Mouse (Mus musculus) spleen, postnatal 36 days (tissue): ENCODE results near the gene Filip1l.

Experiments used
- DNase-seq, 2 experiments: peaks; one replicate each; pipeline ENCODE4 v3.0.0; 2022; ENCODE audit warnings: low spot score in 2 of 2, mixed read lengths in 1 of 2

Gene Filip1l

DNA sequence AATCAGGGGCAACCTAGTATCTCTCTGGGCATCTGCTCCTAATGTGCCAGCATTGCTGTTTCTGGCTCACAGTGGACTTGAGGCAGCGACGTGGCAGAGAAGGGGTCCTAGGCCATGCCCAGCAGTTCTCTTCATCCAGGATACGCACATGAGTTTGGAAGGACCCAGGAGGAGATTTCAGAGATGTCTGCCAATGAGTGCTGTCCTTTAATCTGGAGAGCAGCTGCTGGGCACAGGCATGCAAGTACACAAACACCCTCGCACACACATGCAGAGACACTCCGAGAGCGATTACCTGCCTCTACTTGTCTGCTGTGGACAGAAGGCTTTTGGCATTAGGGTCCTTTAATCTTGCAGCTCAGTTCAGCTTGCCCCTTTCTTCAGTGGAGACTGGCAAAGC is at the start of gene Filip1l:
Gene Filip1l (plus strand): TSS at position 343 of the 400 bp plus-strand sequence.
- no peak for DNase-seq

DNA sequence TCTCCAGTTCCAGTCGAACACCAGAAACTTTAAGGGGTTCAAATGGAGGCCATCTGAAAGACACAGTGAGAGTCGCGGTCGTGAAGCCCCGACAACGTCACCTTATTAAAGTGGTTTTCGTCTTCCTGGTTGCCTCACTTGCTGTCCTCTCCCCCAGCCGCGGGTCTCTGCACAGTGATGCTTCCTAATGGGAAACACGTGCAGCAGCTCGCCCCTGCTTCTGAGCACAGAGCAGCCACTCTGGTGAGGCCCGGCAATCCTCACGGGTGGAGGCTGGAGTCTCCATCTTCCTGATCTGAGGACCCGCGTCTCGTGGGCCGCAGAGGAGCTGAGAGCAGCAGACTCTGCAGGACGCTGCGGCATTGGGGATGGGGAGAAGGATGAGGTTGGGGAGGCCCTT is 49.2 kb upstream of the Filip1l start:
- DNase-seq: no peak

- no peak for DNase-seq
Observed at GRCm38 (mm10) chr16:57305463-57305862, 47.4 kb upstream of the Filip1l start.

- DNase-seq: no peak
Observed at GRCm38 (mm10) chr16:57312130-57312529, 40.8 kb upstream of the Filip1l start.

DNA sequence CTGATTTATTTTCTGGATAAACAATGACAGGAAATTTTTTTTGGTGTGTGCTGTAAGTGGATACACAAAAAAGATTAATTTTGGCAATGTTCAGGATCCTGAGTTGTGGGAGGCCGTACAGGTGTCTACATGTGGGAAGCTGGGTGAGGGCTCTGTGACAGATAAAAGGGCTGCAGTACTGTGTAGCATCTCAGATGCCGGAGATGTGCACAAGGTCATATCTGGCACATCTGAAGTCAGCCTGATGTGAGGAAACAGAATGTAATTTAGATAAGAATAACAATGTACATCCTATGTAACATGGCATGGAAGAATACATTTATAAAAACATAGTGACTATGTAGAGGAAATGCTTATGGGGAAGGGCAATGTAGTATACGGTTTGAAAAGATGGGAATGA is 39.4 kb upstream of the Filip1l start:
- no peak for DNase-seq

GRCm38 (mm10) chr16:57314236-57314635 is 38.7 kb upstream of the Filip1l start:
- no peak for DNase-seq

DNA sequence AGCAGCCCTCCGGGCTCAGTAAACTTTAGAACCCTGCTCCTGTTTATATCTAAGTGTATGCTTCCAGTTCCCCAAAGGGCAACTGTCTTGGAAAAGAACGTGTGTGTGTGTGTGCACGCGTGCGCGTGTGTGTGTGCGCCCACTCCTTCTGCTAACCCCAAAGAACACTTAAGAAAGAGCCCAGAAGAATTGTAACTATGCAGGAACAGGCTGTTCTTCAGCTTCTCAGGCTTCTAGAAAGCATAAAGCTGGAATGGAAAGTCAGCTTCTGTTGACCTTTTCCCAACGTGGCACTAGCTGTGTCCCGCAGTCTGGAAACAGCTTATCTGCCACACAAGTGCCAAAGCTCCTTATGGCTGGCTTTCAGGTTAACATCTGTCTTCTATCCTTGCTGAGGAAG is 37.9 kb upstream of the Filip1l start:
- DNase-seq: no peak

- DNase-seq: no peak
Observed at GRCm38 (mm10) chr16:57317127-57317526, 35.8 kb upstream of the Filip1l start.

- no peak for DNase-seq
Observed at GRCm38 (mm10) chr16:57317882-57318636, 34.8 kb upstream of the Filip1l start.

DNA sequence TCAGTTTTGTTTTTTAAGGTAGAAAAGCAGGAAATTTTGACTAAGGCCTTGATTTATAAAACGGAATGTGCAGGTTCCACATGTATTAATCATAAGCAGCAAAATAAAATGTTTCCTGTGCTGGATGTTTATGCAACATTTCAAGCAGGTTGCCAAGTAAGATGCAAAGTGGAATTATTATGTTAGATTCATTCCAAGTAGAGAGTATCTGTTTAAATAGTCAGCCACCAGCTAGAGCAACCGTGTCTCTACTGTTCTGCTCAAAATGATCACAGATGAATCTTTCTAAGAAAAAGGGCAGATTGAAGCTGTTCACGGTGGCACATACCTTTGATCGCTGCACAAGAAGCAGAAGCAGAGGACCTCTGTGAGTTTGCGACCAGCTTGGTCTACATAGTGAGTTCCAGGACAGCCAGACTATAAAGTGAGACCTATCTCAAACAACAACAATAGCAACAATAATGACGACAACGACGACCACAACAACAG is 34.2 kb upstream of the Filip1l start:
- no peak for DNase-seq

DNA sequence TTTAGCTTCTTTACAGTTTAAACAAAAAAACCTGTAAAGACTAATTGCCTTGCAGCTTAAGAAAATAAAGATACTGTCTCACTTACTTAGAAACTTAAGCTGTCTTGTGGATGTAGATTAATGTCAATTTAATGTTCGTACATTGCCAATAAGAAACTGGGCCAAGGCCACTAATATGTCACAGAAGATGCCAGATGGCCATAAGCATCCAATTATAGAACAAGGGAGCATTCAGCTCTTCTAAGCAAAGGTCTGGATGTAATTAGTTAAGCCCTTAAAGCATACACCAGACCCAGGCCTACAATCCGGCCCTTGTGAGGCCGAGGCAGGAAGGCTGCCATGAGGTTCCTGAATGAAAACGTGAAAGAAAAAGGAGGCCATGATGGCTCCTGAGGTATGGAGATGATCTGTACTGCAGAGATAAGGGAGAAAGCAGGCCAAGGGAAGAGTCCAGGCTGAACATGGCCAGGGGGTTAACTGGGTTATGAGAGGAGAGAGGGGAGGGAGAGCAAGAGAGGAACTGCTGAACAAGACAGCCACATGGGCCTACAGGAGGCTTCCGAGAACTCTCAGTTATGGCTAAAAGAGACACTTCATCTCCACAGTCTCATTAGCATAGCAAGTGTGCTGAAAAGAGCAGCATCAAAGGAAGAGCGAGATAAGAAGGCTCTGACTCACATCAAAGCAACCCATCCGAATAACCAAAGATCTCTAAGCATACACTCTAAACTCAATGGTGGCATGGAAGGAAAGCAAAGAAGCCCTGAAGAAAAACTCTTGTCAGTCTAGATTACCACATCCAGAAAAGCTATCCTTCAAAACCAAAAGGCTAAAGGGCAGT is 33.4 kb upstream of the Filip1l start:
- DNase-seq: no peak

DNA sequence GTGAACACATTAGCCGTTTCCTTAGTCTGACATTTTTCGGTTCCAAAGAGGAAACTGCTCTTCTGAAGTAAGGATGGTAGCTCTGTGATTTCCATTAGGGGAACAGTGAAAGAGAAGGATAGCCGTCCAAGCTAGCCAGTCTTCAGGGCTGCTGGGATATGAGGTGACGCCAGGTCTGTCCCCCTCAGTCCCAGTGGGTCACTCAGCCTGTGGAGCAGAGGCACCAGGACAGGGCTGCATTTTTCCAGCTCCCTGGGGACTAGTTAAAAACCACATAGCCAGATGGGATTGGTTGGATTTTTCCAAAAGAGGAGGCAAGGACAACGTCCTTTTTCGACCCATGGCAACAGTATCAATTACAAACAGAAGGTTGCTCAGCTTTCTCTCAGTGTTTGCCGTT is 25.9 kb upstream of the Filip1l start:
- no peak for DNase-seq

GRCm38 (mm10) chr16:57329028-57329427 is 23.9 kb upstream of the Filip1l start:
- no peak for DNase-seq

DNA sequence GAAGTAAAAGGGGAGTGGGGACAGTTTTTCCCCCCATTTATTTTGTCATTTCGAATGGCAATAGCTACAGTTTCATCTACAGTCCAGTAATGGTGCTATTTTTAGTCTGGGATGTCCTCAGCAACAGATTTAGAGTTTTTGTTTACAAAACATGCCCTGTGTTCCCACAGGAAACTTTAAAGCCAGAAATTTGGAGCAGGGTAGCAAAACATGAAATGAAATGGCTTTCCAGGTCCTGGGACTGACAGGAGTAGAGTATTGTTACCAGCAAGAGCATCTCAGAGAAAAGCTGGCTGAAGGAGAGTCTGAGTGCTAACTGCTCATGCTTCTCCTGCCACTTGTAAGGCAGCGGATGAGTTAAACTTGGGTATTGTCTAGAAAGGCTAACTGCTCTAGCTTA is 22.8 kb upstream of the Filip1l start:
- DNase-seq: no peak

- no peak for DNase-seq
Observed at GRCm38 (mm10) chr16:57332301-57332700, 20.6 kb upstream of the Filip1l start.

DNA sequence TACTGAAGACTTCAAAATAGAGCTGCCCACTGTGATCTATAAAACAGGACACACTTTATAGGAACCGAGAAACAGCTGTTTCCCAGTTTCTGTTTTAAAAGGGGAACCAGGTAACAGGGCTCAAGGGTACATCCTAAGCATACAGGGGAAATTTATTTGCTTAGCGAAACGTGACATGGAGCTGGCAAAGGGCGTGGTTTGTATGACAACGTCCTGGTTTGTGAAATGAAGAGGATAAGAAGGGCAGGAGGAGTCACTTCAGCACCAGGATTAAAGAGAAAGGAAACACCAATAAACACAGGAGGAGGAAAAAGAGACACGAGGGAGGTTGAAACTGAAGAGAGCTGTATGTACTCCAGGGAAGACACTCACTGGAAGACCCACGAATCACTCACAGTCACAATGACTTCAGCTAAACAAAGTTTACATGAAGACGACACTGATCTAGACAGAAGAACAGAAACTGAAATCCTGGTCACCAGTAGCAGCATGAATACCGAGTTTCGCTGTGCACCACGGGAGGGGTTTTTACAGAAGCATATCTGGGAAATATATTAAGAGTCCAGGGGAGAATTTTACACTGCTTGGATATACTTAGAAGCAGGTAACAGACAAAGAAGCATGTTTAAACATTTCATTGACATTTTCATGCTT is 16.0 kb upstream of the Filip1l start:
- DNase-seq: peak; percentile 68 to 75

DNA sequence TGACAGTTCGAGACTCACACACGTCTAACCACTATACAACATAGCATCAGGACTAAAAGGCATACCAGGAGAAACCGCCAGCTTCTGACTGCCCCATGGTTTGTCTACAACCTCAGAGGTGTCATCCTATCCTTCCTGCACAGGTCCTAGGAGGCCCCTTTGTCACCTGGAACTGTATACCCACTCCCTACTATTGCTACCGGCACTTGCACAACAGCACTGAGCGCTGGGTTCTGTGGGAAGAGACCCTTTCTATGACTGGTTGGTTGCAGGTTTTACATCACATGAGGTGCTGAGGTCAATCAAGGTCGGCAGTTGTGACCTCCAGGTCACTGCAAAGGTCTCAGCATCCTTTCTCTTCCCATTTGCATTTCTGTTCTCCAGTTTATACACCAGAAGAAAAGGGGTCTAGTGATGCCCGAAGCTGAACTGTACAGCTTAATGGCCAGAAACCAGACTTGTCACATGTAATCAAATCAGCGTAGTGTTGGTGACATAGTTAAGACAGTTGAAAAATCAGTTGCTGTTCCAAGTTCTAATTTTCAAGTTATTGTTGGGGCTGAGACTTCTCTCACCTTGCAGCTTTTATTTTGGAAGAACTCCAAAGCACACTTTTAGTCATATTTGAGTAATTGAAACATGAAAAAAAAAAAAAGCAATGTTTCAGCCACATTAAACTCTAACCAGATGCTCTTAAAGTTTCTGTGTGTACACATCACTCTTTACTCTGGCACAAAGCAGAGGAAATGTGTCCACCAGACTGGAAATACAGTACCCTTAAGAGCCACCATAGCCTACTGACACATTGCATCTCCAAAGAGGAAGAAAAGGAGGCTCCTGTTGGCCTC is 12.9 kb upstream of the Filip1l start:
- no peak for DNase-seq

GRCm38 (mm10) chr16:57340613-57340898 is 12.3 kb upstream of the Filip1l start:
- DNase-seq: no peak

GRCm38 (mm10) chr16:57346258-57346657 is 6.6 kb upstream of the Filip1l start:
- no peak for DNase-seq

DNA sequence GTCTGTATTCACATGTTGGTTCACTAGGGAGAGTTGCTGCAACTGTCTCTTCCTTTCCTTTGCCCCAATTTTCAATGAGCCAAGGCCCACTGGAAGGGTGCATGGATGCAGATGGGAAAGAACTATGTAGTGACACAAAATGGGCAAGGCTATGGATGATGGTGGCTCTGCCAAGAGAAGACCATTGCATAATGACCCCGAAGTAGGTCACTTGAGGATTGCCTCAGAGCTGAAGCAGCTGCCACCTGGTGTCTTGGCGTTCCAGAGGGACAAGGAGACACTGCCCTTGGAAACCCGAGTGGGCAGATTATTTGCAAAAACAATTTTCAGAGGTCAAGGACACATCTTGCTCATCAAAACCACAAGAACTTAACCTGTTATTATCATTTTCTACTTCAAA is 3.9 kb upstream of the Filip1l start:
- no peak for DNase-seq

DNA sequence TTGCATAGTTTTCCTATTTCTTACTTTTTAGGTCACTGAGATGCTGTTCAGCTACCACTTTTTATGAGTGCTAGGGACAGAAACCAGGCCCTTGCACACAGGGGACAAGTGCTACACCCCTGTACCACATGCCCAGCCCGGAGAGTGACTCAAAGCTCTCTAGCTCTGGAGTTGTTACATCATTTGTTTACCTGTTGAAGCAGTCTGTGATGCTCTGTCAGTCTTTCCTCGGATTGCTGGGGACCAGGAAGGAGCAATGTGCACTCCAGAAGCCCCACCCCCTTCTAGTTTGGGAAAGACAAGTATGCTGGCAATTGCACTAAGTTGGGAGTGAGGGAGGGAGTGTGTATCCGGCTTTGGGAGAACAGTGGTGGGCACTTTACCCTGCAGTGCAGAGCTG is 3.2 kb upstream of the Filip1l start:
- DNase-seq: no peak
